Mouse (Mus musculus): ENCODE results near the gene Tent5d.

Tent5d gene

DNA sequence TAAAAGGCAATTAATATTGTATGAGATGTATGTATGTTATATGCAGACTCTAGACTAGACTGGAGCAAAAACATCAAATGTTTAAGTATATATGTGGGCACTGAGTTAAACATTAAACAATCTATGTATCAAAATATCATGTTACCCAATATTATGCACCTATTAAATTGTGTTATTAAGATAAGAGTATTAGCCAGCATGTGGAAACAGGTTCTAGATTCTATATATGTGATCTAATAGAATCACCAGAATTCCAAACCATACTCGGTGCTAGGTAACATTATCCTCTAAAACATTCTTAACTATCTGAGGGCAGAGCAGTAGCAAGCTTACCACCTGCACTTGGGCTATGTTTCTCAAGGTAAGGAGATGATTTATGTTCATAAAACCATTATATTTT lies at the start of gene Tent5d:
Tent5d (plus strand) TSS at position 301 of the 400 bp plus-strand sequence.
- DNase-seq (ENCODE audit: low read depth in 2 of 2, low spot score in 2 of 2), result no peak

DNA sequence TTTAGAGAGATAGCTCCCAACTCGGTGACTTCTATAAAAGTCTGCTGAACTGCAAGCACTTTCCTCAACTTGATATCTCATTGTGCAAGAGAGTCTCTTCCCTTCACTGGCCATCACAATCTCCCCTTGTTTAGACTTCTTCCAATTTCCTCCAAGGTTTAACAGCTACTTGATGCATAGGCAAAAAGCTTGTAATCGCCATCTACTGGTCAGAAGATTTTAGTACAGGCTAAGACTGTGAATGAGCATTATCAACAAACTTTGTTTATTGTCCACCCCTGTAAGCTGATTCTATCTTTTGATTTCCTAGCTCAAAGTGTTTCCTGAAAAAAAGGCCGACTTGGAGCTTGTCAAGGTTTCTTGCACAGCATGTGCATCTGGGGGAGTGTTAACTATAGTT lies 24.5 kb upstream of the Tent5d start:
- no peak for DNase-seq (ENCODE audit: low read depth in 2 of 2, low spot score in 2 of 2)

DNA sequence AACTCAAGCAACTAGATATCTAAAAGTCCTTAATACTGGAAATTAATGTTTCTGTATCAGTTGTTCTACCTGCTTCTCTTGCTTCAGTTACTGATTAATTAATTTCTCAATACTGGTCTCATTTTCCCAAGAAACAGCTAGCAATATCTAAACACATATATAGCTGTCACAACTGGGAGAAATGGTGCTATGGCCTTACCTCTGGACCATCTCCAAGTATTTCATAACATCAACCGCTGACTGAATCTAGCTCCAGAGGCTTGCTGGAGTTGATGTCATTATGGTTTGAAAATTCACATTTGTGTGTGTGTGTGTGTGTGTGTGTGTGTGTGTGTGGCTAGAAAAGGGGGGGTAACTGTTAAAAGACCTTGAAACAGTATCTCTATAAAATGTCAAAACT lies 2.3 kb upstream of the Tent5d start:
- DNase-seq (ENCODE audit: low read depth in 2 of 2, low spot score in 2 of 2), result no peak

DNA sequence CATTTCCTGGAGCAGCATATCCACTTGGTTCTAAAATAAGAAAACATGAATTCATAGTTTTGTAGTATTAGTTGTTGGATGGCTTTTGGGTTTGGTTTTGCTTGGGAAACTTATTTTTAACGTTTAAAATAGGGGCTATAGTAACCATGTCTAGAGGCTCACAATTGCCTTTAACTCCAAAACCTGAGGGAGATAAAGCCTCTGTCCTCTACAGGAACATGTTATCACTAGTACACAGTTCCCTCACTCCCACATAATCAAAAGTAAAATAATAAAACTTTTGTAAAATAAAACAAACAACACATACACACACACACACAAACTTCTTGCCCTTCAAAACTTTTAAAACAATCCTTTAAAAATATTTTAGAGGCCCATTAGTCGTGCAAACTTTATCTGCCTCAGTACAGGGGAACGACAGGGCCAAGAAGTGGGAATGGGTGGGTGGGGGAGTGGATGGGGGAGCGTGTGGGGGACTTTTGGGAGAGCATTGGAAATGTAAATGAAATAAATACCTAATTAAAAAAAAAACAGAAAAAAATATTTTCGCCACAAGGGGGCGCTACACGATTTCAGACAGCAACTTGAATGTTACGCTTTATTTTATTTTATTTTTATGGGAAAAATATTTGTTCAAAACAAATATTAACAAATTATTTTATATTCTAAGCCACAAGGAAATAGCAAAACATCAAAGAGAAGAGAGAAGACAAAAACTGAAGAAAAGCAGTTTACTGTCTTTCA lies 1.5 kb upstream of the Tent5d start:
- no peak for DNase-seq (ENCODE audit: low read depth in 2 of 2, low spot score in 2 of 2)

DNA sequence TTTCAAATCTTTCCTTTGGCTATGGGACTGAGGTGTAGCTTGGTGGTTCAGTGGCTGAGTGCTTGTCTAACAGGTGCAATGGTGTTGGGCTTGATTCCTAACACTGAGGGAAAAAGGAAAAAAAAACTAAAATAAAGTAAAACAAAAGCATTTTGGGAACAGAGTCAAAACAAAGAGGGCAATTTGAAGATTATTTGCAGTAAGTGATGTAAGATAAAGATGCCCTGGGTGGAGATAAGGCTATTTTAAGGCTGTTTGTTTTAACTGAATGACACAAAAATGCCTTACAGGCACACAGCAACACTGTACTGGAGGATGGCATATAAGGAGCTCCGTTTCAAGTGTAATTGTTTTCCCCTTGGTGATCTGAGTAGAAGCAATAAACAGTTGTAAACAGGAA lies 3.4 kb downstream of the Tent5d start:
- DNase-seq (ENCODE audit: low read depth in 2 of 2, low spot score in 2 of 2), result no peak

- no peak for DNase-seq (ENCODE audit: low read depth in 2 of 2, low spot score in 2 of 2)
Measured at GRCm38 (mm10) chrX:107796919-107797318, 4.5 kb downstream of the Tent5d start.

GRCm38 (mm10) chrX:107812120-107812519 lies 19.7 kb downstream of the Tent5d start:
- no peak for DNase-seq (ENCODE audit: low read depth in 2 of 2, low spot score in 2 of 2)

DNA sequence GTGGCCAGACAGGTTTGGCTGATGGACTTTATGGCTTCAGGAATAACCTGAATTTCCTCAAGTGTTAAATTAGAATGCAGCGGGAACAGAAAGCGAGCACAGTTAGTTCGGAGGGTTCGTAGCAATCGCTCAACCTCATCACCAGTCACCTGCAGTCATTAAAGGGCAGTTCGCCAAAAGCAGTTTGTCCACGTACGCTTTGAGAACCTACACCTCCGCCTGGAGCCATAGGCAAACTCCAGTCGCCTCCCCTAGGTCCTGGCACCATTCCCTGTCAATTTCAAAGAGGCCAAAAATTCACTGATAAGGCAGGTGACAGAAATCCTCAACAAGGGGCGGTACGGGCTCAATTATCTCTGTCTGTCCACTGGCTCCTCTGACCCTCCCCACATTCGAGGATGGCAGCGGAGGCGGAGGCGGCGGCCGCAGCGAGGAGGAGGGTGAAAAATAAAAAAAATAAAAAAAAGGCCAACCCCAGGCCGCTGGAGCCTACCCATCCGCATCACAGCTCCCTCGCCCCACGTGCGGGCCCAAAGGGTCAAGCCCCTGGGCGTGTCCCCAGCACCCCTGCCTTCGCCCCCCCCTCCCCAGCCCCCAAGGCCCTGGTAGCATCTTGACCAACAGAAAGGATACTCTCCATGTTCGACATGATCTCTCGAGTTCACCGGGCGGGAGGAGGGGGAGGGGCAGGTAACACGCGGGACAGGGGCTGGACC lies 23.3 kb downstream of the Tent5d start:
- peak in 1 of 2 experiments; percentile 7 for DNase-seq (ENCODE audit: low read depth in 2 of 2, low spot score in 2 of 2)

- peak; percentile 58 to 67 for DNase-seq (ENCODE audit: low read depth in 2 of 2, low spot score in 2 of 2)
Measured at GRCm38 (mm10) chrX:107816218-107816554, 23.8 kb downstream of the Tent5d start, which contains the start of gene 2610002M06Rik. TSS of gene 2610002M06Rik (minus strand) at chrX:107816334.

DNA sequence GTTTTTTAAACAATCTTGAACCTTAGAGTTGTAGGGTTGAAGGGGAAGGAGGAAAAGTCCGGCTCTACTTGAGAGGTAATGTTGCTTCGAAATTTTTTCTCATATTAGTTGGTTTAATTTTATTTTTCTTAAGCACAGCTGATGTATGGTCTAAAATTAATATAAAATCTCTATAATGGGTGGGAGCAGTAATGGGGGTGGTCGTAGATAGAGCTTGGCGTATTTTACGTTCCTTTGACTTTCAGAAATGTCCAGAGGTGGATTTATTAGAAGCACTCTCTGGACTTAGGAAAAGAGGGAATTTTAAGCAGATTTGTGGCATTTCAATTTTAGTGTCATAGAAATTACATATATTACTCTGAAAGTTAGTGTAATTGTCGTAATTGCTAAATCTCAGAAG lies 24.3 kb downstream of the Tent5d start:
- no peak for DNase-seq (ENCODE audit: low read depth in 2 of 2, low spot score in 2 of 2)

DNA sequence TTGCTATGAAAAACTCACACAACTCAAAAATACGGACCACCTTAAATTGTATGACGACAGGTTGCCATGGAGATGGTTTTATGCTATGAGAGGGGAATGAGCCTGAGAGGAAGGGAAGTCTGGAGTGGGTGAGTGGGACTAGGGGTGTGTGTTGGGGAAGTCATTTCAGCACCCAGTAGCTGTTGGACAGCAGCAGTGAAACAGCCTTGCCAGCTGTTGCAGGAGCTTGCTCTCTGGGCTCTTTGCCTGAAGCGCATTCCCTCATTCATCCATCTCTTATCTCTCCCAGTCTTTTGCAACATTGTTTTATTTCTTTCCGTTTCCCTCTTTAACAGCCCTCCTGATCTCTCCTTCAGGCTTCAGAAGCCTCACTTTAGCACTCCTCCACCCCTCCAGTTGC lies 65.8 kb downstream of the Tent5d start:
- DNase-seq (ENCODE audit: low read depth in 2 of 2, low spot score in 2 of 2), result no peak
